Mouse (Mus musculus): Measurements from ENCODE around the gene Piezo1. TPM values are rescaled to one million over a fixed set of nuclear protein-coding genes. Genes with fewer than 3 reads are reported as not detected.
"Not testable (repeated sequence)": the region's sequence is repeated elsewhere in the genome, so short reads cannot be mapped to it uniquely, and the experiment has no call there.

Gene Piezo1
- polyA plus RNA-seq, 1 experiment = 146 TPM

DNA sequence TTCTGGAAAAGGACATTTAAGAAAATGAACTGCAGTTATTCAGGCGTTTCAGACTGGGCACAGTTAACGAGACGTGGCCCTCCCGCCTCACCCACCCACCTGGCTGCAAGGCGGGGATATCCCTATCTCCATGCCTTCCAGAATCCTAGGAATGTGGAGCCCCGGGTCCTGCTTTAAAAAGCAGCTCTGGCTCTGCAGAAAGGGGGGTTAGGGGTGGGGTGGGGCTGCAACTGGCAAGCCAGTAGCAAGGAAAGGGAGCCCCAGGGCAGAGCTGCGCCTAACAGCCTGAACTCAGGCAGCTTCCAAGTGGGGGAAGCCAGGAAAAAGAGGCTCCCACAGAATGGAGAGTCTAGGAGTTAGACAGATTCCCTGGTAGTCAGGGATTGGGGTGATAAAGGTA lies 28.1 kb upstream of the Piezo1 start:
- no peak overlapping the region for H3K27ac ChIP-seq (ENCODE audit: insufficient read depth, low read length)
- peaks cover 8% of the 10 kb centered on the region; the same call in 1 of the 2 replicates for H3K4me1 ChIP-seq (ENCODE audit: control insufficient read depth, insufficient read depth, low read length)
- no peak overlapping the region for H3K4me3 ChIP-seq (ENCODE audit: insufficient read depth, low read length)
- TF ChIP-seq POLR2A (IDR thresholded peaks at IDR 0.05; ENCODE audit: low read depth, low read length) (no peak), CTCF (IDR thresholded peaks at IDR 0.05; ENCODE audit: borderline replicate concordance, insufficient read depth, low read length) (no peak)

DNA sequence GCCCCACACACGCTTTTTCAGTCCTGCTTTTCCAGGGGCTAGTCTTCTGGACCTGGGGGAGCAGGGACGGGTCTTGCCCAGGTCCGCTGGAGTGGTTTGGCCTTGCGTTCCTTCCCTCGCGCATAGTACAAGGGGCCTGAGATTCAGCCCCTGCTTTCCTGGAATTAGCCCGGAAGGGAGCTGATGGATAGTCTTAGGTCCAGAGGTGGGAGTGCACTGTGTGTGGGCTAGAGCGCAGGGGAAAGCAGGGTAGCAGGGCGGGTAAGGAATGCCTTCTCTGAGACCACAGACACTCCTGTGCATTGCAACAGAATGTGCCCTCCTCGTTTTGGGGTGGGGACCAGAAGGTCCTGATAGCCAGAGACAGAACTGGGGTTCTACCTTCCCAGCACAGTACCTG lies 26.0 kb upstream of the Piezo1 start:
- no peak overlapping the region for H3K27ac ChIP-seq (ENCODE audit: insufficient read depth, low read length)
- H3K4me1 ChIP-seq (ENCODE audit: control insufficient read depth, insufficient read depth, low read length) = peaks cover 8% of the 10 kb centered on the region; the same call in 1 of the 2 replicates
- no peak overlapping the region for H3K4me3 ChIP-seq (ENCODE audit: insufficient read depth, low read length)
- TF ChIP-seq CTCF (IDR thresholded peaks at IDR 0.05; ENCODE audit: borderline replicate concordance, insufficient read depth, low read length) (no peak), POLR2A (IDR thresholded peaks at IDR 0.05; ENCODE audit: low read depth, low read length) (no peak)

DNA sequence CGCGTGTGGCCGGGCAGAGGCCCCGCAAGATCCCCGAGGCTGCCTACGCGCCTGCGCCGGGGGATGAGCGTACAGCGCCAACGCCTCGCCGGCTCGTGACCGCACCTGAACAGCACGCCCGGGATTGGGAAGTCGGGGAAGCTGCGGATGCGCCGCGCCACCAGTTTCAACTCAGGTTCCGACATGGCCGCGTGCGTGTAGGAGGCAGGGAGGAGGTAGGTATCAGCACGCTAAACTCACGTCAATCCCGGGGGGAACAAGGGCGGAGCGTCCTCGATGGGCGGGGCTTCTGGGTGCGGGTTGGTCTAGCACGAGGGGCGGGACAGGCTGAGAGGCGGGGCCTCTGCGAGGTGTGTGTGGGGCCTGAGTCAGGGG lies 25.5 kb upstream of the Piezo1 start, which contains the start of gene Aprt:
TSS of gene Aprt (minus strand) at position 262 of the 375 bp plus-strand sequence.
- Histone ChIP-seq H3K27ac (ENCODE audit: insufficient read depth, low read length) (no peak within 1 kb of the TSS), H3K4me1 (ENCODE audit: control insufficient read depth, insufficient read depth, low read length) (peaks cover 8% of the 10 kb centered on the region; the same call in 1 of the 2 replicates), H3K4me3 (ENCODE audit: insufficient read depth, low read length) (peak within 1 kb of the TSS; percentile 73)
- no peak for TF ChIP-seq CTCF (IDR thresholded peaks at IDR 0.05; ENCODE audit: borderline replicate concordance, insufficient read depth, low read length)
- peak; percentile 96 for TF ChIP-seq POLR2A (IDR thresholded peaks at IDR 0.05; ENCODE audit: low read depth, low read length)

DNA sequence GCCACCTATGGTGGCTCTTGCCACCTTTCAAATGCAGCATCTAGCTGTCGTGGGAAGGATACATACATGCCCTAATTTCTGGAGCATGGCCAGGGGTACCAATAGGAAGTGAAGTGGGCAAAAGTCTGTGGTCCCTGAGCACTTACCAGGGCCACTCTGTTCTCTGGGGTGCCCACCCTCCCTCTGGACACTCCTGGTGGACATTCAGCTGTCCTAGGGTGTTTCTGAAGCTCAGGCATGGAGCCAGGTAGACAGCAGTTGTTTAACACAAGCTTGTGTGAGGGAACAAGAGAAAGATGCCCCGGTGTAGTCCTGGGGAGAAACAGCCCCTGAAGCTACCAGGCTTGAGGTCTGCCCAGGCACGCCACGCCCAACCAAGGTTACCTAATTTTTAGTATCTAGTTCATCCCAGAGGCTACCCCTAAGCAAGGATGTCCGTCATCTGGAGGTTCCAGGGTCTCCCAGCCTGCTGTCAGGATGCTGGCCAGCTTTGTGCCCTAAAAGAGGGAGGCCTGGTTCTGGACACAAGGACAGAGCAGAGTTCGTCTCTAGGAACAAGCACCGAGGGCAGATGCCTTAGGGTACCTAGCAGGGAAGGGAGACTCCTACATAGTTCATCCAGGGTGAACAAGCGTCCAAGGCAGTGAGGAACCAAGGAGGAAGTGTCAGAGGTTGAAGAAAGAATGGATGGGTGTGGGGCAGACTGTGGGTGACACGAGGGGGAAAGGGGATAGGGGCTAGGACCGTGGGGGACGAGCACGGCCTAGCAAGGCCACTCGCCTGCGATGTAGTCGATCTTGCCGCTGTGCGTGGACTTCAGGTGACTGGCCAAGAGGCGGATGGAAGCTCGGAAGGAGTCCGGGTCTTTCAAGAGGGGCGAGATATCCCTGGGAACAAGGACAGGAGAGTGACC lies 24.9 kb upstream of the Piezo1 start:
- Histone ChIP-seq H3K4me3 (ENCODE audit: insufficient read depth, low read length) (peak overlapping the region; percentile 73), H3K4me1 (ENCODE audit: control insufficient read depth, insufficient read depth, low read length) (peaks cover 8% of the 10 kb centered on the region; the same call in 1 of the 2 replicates), H3K27ac (ENCODE audit: insufficient read depth, low read length) (no peak overlapping the region)
- no peak for TF ChIP-seq CTCF (IDR thresholded peaks at IDR 0.05; ENCODE audit: borderline replicate concordance, insufficient read depth, low read length)
- no peak; the same call in none of the 2 replicates for TF ChIP-seq POLR2A (IDR thresholded peaks at IDR 0.05; ENCODE audit: low read depth, low read length)

DNA sequence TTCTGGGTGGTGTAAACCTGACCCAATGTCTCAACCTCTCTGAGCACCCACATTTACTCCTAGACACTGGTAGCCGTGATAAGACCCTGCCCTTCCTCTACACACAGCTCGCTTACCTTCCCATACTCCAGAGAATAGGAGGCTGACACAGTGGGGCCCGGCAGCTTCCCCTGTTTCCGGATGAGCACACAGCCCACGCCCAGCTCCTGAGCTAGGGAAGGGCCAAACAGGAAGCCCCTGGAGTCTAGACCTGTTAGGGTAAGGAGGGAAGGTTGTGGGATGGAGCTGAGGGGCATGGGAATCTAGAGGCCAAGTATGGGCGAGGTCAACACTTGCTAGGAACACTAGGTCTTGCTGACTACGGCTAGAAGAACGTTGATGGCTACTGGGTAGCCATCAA lies 24.2 kb upstream of the Piezo1 start:
- Histone ChIP-seq H3K4me3 (ENCODE audit: insufficient read depth, low read length) (peak overlapping the region; percentile 73), H3K4me1 (ENCODE audit: control insufficient read depth, insufficient read depth, low read length) (peaks cover 8% of the 10 kb centered on the region; the same call in 1 of the 2 replicates), H3K27ac (ENCODE audit: insufficient read depth, low read length) (no peak overlapping the region)
- TF ChIP-seq POLR2A (IDR thresholded peaks at IDR 0.05; ENCODE audit: low read depth, low read length) = no peak
- TF ChIP-seq CTCF (IDR thresholded peaks at IDR 0.05; ENCODE audit: borderline replicate concordance, insufficient read depth, low read length) = no peak

DNA sequence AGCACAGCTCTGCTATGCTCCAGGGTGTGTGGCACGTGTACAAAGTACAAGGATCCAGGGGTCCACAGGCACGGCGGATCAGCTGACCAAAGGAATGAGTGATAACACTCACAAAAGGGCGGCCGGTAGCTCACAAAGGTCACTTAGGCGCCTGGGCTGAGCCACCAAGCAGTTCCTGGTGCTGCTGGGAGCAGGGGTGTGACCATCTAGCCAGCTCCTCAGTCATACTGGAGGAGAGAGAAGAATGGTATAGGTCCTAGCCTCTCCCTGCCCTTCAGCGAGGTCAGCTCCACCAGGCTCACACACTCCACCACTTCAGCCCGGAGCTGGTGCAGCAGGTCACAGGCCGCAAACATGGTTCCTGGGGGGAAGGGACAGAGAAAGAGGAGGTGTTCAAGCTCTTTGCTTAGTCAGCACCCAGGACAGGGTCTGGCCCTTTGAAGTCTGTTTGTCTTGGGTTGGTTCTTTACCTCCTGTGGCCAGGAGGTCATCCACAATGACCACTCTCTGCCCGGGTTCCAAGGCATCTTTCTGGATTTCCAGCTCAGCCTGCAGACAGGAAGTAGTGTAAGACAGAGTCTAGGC lies 23.6 kb upstream of the Piezo1 start:
- Histone ChIP-seq H3K4me1 (ENCODE audit: control insufficient read depth, insufficient read depth, low read length) (peaks cover 8% of the 10 kb centered on the region; the same call in 1 of the 2 replicates), H3K4me3 (ENCODE audit: insufficient read depth, low read length) (peak overlapping the region; percentile 73; the same call in 1 of the 2 replicates), H3K27ac (ENCODE audit: insufficient read depth, low read length) (no peak overlapping the region)
- TF ChIP-seq POLR2A (IDR thresholded peaks at IDR 0.05; ENCODE audit: low read depth, low read length) = no peak
- TF ChIP-seq CTCF (IDR thresholded peaks at IDR 0.05; ENCODE audit: borderline replicate concordance, insufficient read depth, low read length) = no peak

DNA sequence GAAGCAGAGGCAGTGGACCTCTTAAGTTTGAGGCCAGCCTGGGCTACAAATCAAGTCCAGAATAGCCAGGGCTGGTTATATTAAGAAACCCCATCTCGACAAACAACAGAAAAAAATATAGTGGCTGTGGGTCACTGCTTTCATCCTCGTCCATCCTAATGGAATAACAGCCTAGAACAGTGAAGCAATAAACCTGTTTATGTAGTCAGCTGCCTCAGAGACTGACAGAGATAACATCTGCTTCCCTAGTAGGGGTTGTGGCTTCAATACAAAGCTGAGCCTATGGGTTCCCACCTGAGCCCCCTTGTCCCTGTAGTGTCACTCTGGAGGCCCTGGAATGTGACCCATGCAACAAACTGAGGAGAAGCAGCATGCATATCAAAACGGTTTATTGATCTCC lies 23.1 kb upstream of the Piezo1 start:
- H3K27ac ChIP-seq (ENCODE audit: insufficient read depth, low read length) = no peak overlapping the region

DNA sequence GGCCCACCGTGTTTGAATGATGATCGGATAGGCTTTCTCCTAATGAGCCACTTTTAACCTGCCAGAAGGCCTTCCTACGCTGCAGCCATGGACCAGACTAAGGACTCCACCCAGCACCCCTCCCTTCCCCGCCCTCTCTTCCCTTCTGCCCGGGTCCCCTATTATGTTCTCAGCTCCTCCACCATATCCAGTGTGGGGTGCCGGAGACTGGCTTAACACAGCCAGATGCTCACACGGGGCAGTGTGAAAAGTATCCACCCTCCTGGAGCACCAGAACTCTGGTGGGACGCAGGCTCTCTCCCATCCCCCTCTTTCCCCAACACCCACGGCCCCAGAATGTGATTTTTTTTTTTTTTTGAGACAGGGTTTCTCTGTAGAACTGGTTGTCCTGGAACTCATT lies 22.4 kb upstream of the Piezo1 start:
- H3K4me1 ChIP-seq (ENCODE audit: control insufficient read depth, insufficient read depth, low read length) = peaks cover 8% of the 10 kb centered on the region; the same call in 1 of the 2 replicates
- H3K27ac ChIP-seq (ENCODE audit: insufficient read depth, low read length) = no peak overlapping the region
- no peak overlapping the region for H3K4me3 ChIP-seq (ENCODE audit: insufficient read depth, low read length)
- TF ChIP-seq CTCF (IDR thresholded peaks at IDR 0.05; ENCODE audit: borderline replicate concordance, insufficient read depth, low read length) (no peak), POLR2A (IDR thresholded peaks at IDR 0.05; ENCODE audit: low read depth, low read length) (no peak)

More for the DNA sequence above, 23.1 kb upstream of the Piezo1 start:
- Histone ChIP-seq H3K4me1 (ENCODE audit: control insufficient read depth, insufficient read depth, low read length) (peaks cover 8% of the 10 kb centered on the region; the same call in 1 of the 2 replicates), H3K4me3 (ENCODE audit: insufficient read depth, low read length) (no peak overlapping the region)
- TF ChIP-seq POLR2A (IDR thresholded peaks at IDR 0.05; ENCODE audit: low read depth, low read length) (0 out of 2 replicates have a peak, but pooled peaks have one; percentile 2), CTCF (IDR thresholded peaks at IDR 0.05; ENCODE audit: borderline replicate concordance, insufficient read depth, low read length) (no peak)

DNA sequence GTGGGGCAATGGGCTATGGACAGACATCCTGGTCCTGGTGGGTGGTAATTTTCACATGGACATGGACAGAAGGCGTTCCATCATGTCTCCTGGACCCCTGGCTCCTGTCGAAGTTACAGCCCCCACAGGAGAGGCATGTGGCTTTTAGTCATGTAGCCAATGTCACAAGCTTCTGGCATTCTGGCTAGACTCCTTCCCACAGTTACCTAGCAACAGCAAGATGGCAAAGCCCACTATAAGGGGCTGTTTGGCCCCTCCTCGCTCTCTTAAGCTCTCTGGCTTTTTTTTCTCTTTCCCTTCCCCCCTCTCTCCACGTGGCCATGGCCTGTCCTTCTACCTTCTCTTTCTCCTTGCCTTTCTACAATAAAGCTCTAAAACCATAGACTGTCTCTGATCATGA lies 22.0 kb upstream of the Piezo1 start:
- H3K4me1 ChIP-seq (ENCODE audit: control insufficient read depth, insufficient read depth, low read length); H3K27ac ChIP-seq (ENCODE audit: insufficient read depth, low read length); H3K4me3 ChIP-seq (ENCODE audit: insufficient read depth, low read length): not testable (repeated sequence)

DNA sequence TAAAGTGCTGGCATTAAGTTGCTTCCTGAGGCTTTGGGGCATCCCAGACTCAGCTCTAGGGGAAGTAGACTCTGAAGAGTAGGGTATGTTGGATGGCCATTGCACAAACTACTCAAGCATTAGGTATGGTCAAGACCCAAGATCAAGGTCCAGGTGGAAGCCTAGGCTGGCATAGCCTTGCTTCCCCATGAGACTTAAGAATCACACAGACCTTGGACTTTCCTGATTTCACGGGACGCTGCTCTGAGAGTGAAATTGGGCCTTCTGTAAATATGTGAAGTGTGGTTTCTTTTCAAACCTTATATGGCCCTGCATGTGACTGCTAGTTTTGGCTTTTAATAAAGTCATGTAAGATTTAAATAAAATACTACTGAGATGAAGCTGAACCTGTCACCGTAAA lies 21.6 kb upstream of the Piezo1 start:
- TF ChIP-seq CTCF (IDR thresholded peaks at IDR 0.05; ENCODE audit: borderline replicate concordance, insufficient read depth, low read length) = no peak
- TF ChIP-seq POLR2A (IDR thresholded peaks at IDR 0.05; ENCODE audit: low read depth, low read length) = no peak
- no peak overlapping the region for H3K4me3 ChIP-seq (ENCODE audit: insufficient read depth, low read length)
- H3K27ac ChIP-seq (ENCODE audit: insufficient read depth, low read length) = no peak overlapping the region
- H3K4me1 ChIP-seq (ENCODE audit: control insufficient read depth, insufficient read depth, low read length) = peaks cover 8% of the 10 kb centered on the region; the same call in 1 of the 2 replicates
